37 mouse cellular contexts compared by ENCODE assay signal in the genomic region with DNA sequence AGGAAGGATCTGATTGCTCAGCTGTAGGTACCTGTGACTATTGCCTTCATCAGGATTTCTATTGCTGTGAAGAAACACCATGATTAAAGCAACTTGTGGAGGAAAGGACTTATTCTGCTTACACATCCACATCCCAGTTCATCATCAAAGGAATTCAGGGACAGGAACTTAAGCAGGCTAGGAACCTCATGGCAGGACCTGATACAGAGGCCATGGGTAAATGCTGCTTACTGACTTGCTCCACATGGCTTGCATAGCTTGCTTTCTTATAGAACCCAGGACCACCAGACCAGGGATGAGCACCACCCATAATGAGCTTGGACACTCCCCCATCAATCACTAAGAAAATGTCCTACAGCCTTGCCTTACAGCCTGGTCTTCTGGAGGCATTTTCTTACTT. TPM values are rescaled to one million over a fixed set of nuclear protein-coding genes. Genes with fewer than 3 reads are reported as not detected.
"Had no signal": no experiment of that assay in that cellular context is flagged by ENCODE, and none has a peak within 500 bp of the region (broad histone marks: within the 10 kb centered on the region; RNA-seq: fewer than 3 reads in every experiment).

No protein-coding gene starts in this region.

- DNase-seq: left cerebral cortex, postnatal 4 days; liver; liver, embryonic 13.5 days; liver, postnatal 0 days; lung, adult 18-20 months; lung, adult 2 months; lung, embryonic 14.5 days; lung, postnatal 10 days; lung, postnatal 14 days; lung, postnatal 36 days; lung, postnatal 4 days; midbrain, embryonic 14.5 days had no signal

- H3K4me3 ChIP-seq: limb, embryonic 10.5 days; limb, embryonic 12.5 days; limb, embryonic 13.5 days; limb, embryonic 15.5 days; liver, embryonic 12.5 days; liver, embryonic 13.5 days; liver, embryonic 15.5 days; lung, embryonic 15.5 days; megakaryocyte, embryonic 14.5 days; midbrain, embryonic 10.5 days; midbrain, embryonic 12.5 days; midbrain, embryonic 13.5 days; midbrain, embryonic 15.5 days; myocyte; neural tube, embryonic 12.5 days; neural tube, embryonic 13.5 days had no signal

- H3K36me3 ChIP-seq: limb, embryonic 10.5 days; limb, embryonic 12.5 days; limb, embryonic 13.5 days; limb, embryonic 15.5 days; liver, embryonic 12.5 days; liver, embryonic 13.5 days; liver, embryonic 15.5 days; lung, embryonic 15.5 days; midbrain, embryonic 10.5 days; midbrain, embryonic 12.5 days; midbrain, embryonic 13.5 days; midbrain, embryonic 15.5 days; neural tube, embryonic 12.5 days; neural tube, embryonic 13.5 days had no signal

- H3K4me2 ChIP-seq: limb, embryonic 12.5 days; limb, embryonic 13.5 days; limb, embryonic 15.5 days; liver, embryonic 11.5 days; liver, embryonic 12.5 days; liver, embryonic 13.5 days; liver, embryonic 15.5 days; lung, embryonic 14.5 days; lung, embryonic 15.5 days; midbrain, embryonic 12.5 days; midbrain, embryonic 13.5 days; midbrain, embryonic 15.5 days; neural tube, embryonic 12.5 days; neural tube, embryonic 13.5 days had no signal

- ATAC-seq: liver, embryonic 12.5 days; liver, postnatal 0 days; lung, postnatal 0 days; midbrain, embryonic 13.5 days; midbrain, embryonic 15.5 days; midbrain, embryonic 16.5 days had no signal

- H3K9me3 ChIP-seq: limb, embryonic 10.5 days; limb, embryonic 12.5 days; limb, embryonic 13.5 days; limb, embryonic 15.5 days; liver, embryonic 12.5 days; liver, embryonic 13.5 days; liver, embryonic 15.5 days; lung, embryonic 15.5 days; midbrain, embryonic 10.5 days; midbrain, embryonic 12.5 days; midbrain, embryonic 13.5 days; midbrain, embryonic 15.5 days; neural tube, embryonic 12.5 days; neural tube, embryonic 13.5 days had no signal

- H3K4me1 ChIP-seq: limb, embryonic 12.5 days; limb, embryonic 13.5 days; limb, embryonic 15.5 days; liver, embryonic 12.5 days; liver, embryonic 13.5 days; liver, embryonic 15.5 days; lung, embryonic 15.5 days; midbrain, embryonic 10.5 days; midbrain, embryonic 15.5 days; neural tube, embryonic 12.5 days; neural tube, embryonic 13.5 days had no signal

- H3K9ac ChIP-seq: limb, embryonic 12.5 days; limb, embryonic 13.5 days; limb, embryonic 15.5 days; liver, embryonic 12.5 days; liver, embryonic 13.5 days; liver, embryonic 14.5 days; liver, embryonic 15.5 days; liver, postnatal 0 days; lung, embryonic 14.5 days; lung, embryonic 15.5 days; midbrain, embryonic 12.5 days; midbrain, embryonic 13.5 days; midbrain, embryonic 15.5 days; neural tube, embryonic 12.5 days; neural tube, embryonic 13.5 days had no signal

- H3K27me3 ChIP-seq: limb, embryonic 12.5 days; limb, embryonic 13.5 days; limb, embryonic 15.5 days; lung, embryonic 15.5 days; midbrain, embryonic 12.5 days; midbrain, embryonic 13.5 days; midbrain, embryonic 15.5 days; neural tube, embryonic 12.5 days; neural tube, embryonic 13.5 days had no signal

- H3K27ac ChIP-seq: limb, embryonic 10.5 days; limb, embryonic 12.5 days; limb, embryonic 13.5 days; limb, embryonic 15.5 days; liver, embryonic 12.5 days; liver, embryonic 13.5 days; liver, embryonic 14.5 days; liver, embryonic 15.5 days; lung, embryonic 15.5 days; macrophage; midbrain, embryonic 10.5 days; midbrain, embryonic 12.5 days; midbrain, embryonic 13.5 days; midbrain, embryonic 15.5 days; neural tube, embryonic 12.5 days; neural tube, embryonic 13.5 days had no signal

RNA-seq across cellular contexts. Expression of a gene that starts 9.4 kb away (rescaled TPM):
- total RNA-seq: megakaryocyte progenitor cell, adult 5-6 weeks; megakaryocyte, adult 5-6 weeks; megakaryocyte-erythroid progenitor cell, adult 5-6 weeks; monocyte, adult 5-6 weeks had no signal
- polyA plus RNA-seq: limb, embryonic 15.5 days; liver, adult 2 months; liver, embryonic 12.5 days; liver, embryonic 15.5 days; macrophage had no signal
